Mouse (Mus musculus): Measurements from ENCODE around the gene P2ry14. TPM values are rescaled to one million over a fixed set of nuclear protein-coding genes. Genes with fewer than 3 reads are reported as not detected.
A peak's percentile ranks its signal among the peaks of the same experiment; 100 is the strongest.
"Not testable (repeated sequence)": the region's sequence is repeated elsewhere in the genome, so short reads cannot be mapped to it uniquely, and the experiment has no call there.

The P2ry14 gene
- total RNA-seq, 1 experiment from 2014 or later = 15.7 TPM

GRCm38 (mm10) chr3:59141507-59142305 is 11.7 kb downstream of the P2ry14 start:
- no peak for DNase-seq

- not testable (repeated sequence) for DNase-seq
Measured at GRCm38 (mm10) chr3:59140941-59141340, 12.5 kb downstream of the P2ry14 start.

- no peak for DNase-seq
Measured at GRCm38 (mm10) chr3:59140115-59140514, 13.3 kb downstream of the P2ry14 start.

- peak; percentile 23 for DNase-seq
Measured at GRCm38 (mm10) chr3:59139651-59140051, 13.8 kb downstream of the P2ry14 start.

GRCm38 (mm10) chr3:59138946-59139468 is 14.4 kb downstream of the P2ry14 start:
- no peak for DNase-seq

GRCm38 (mm10) chr3:59135911-59136653 is 17.3 kb downstream of the P2ry14 start:
- DNase-seq = no peak

- DNase-seq = no peak
Measured at GRCm38 (mm10) chr3:59133189-59133588, 20.2 kb downstream of the P2ry14 start.

GRCm38 (mm10) chr3:59131966-59132365 is 21.5 kb downstream of the P2ry14 start:
- no peak for DNase-seq

GRCm38 (mm10) chr3:59131081-59131480 is 22.3 kb downstream of the P2ry14 start:
- DNase-seq = no peak

- DNase-seq = peak; percentile 28
Measured at GRCm38 (mm10) chr3:59130431-59130830, 23.0 kb downstream of the P2ry14 start.

GRCm38 (mm10) chr3:59129547-59129946 is 23.9 kb downstream of the P2ry14 start:
- DNase-seq = no peak

- no peak for DNase-seq
Measured at GRCm38 (mm10) chr3:59128681-59129080, 24.7 kb downstream of the P2ry14 start.

- no peak for DNase-seq
Measured at GRCm38 (mm10) chr3:59125783-59126555, 27.4 kb downstream of the P2ry14 start.

GRCm38 (mm10) chr3:59125022-59125421 is 28.4 kb downstream of the P2ry14 start:
- no peak for DNase-seq

- DNase-seq = no peak
Measured at GRCm38 (mm10) chr3:59121780-59122449, 31.5 kb downstream of the P2ry14 start.

GRCm38 (mm10) chr3:59121067-59121730 is 32.2 kb downstream of the P2ry14 start:
- DNase-seq = no peak

GRCm38 (mm10) chr3:59113973-59114517 is 39.4 kb downstream of the P2ry14 start:
- no peak for DNase-seq

- DNase-seq = not testable (repeated sequence)
Measured at GRCm38 (mm10) chr3:59113291-59113690, 40.1 kb downstream of the P2ry14 start.

GRCm38 (mm10) chr3:59111944-59112343 is 41.5 kb downstream of the P2ry14 start:
- no peak for DNase-seq

- not testable (repeated sequence) for DNase-seq
Measured at GRCm38 (mm10) chr3:59109834-59110233, 43.6 kb downstream of the P2ry14 start.

- DNase-seq = no peak
Measured at GRCm38 (mm10) chr3:59107439-59107838, 46.0 kb downstream of the P2ry14 start.

Data from adrenal gland, postnatal 25 days (tissue).